Mouse (Mus musculus): Measurements from ENCODE around the gene Pld1.

Pld1 gene

DNA sequence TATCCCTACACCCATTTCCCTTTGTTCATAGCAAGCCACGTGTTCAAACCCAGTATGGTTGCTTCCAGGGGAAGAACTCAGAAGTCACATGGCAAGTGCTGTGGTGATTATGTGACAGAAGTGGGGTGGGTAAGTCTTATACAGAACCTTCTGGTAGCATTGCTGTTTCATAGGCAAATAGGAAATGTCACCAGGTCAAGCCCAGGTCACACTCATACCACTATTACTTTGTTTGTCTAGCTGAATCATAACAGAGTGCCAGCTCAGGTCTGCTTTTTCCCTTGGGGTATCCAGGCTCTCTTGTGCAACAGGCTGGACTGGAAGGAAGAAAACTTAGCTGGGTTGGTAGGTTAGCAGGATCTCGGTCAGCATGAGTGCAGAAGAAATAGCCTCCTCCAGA lies 219.5 kb downstream of the Pld1 start:
- DNase-seq (ENCODE audit: low read depth, low spot score): no peak

DNA sequence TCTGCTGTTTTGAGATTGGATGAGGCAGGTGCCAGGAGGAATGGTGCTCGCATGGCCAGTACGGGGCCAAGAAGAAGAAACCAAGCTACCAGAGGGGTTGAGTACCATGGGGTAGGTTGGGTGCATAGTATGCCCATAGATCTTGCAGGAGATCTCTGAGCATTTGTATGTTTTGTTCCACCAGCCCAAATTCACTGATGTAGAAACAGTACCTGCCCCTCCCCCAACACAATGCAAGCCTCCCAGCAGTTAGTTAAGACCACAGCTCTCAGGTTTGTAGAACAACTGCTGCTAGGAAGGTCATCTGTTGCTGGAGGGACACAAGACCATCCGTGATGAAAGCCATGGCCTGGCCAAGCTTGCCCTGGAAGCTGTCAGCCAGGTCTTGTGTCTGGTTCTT lies 220.4 kb downstream of the Pld1 start:
- DNase-seq (ENCODE audit: low read depth, low spot score): no peak

DNA sequence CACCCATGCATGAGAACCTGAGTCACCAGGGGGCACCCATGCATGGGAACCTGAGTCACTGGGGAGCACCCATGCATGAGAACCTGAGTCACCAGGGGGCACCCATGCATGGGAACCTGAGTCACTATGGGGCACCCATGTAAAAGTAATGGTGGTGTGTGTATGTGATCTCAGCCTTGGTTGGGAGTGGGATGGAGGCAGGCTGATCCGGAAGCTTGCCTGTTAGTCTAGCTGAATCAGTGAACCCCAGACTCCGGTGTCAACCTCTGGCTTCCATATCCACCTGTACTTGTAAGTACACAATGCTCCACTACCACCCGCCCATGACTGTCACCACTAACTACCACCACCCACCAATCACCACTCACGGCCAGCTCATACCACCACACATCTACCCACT lies 223.9 kb downstream of the Pld1 start:
- no peak for DNase-seq (ENCODE audit: low read depth, low spot score)

- DNase-seq (ENCODE audit: low read depth, low spot score): peak; percentile 14
Observed at GRCm38 (mm10) chr3:28164678-28165077, 226.2 kb downstream of the Pld1 start.

DNA sequence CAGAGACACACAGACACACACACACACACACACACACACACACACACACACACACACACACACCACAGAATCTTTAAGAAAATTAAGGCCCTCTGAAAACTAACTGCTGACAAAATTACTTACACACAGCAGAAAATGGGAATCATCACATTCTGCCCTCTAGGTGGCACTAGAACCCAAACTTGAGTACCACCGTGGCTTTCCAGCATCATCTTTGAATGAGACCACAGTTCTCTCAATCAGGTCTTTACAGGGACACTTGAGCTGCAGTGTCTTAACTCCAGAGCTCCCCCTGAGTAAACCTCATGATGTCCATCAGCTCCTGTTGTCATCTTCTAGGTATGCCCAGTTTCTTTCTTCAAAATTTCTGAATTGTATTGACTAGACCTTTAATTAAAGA lies 227.1 kb downstream of the Pld1 start:
- peak; percentile 68 for DNase-seq (ENCODE audit: low read depth, low spot score)

DNA sequence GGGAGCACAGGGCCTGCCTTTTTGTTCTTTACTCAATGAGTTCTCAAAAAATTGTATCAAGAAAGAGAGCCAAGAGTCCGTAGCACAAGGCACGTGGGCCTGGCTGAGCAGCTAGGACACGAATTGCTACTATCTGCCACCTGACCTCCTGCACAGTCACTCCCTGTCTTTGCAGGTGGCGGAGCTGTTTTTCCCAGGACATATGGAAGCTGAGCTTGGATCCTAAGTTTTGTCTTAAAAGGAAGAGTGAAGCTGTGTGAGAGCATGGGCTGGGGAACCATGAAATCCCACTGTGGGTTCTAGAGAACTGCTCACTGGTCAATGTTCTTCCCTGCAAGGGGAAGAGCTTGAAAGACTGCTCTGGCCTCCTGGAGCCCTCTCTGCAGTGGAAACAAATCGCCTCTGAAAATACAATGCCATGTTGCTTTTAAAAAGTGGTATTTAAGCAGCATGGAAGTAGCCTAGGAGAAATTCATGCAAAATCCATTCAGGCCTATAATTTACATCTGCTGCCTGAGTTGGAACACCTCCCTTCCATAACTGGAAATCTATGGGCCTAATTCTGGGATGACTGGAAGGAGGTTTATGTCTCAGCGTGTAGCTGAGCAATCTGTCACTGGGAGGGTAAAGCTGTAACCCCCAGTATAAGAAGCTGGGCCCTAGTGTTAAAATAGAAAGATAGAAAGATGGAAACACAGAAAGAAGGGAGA lies 229.5 kb downstream of the Pld1 start:
- no peak for DNase-seq (ENCODE audit: low read depth, low spot score)

DNA sequence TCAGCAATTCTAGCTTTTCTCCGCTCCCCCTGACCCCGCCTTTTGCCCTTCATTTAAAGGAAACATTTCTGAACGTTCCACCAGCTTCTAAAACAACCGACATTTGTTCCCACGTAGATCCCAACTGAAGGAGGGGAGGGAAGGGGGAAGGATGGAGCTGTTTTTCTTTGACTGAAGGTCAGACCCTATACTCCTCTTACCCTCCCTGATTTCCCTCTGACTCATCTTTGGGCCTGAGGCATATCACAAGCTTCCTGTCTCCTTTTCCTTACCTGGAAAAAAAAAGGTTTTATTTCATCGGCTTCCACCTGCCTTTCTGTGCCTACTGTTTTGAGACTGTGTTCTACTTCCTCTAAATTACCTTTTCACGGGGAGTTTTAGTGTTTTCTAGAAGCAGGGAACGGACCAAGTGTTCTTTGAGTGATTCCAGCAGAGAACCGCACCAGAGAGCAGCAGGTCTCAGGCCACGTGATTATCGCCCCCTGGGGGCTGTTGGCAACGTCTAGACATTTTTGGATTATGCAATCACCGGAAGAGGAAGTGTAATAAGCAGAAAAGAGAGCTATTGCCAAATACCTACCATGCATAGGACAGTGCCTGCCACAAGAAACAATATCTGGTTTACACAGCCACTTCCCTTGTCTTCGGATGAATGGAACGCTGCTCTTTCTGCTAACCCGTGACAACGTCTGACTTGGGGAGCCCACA lies 232.6 kb downstream of the Pld1 start:
- peak; percentile 18 for DNase-seq (ENCODE audit: low read depth, low spot score)

DNA sequence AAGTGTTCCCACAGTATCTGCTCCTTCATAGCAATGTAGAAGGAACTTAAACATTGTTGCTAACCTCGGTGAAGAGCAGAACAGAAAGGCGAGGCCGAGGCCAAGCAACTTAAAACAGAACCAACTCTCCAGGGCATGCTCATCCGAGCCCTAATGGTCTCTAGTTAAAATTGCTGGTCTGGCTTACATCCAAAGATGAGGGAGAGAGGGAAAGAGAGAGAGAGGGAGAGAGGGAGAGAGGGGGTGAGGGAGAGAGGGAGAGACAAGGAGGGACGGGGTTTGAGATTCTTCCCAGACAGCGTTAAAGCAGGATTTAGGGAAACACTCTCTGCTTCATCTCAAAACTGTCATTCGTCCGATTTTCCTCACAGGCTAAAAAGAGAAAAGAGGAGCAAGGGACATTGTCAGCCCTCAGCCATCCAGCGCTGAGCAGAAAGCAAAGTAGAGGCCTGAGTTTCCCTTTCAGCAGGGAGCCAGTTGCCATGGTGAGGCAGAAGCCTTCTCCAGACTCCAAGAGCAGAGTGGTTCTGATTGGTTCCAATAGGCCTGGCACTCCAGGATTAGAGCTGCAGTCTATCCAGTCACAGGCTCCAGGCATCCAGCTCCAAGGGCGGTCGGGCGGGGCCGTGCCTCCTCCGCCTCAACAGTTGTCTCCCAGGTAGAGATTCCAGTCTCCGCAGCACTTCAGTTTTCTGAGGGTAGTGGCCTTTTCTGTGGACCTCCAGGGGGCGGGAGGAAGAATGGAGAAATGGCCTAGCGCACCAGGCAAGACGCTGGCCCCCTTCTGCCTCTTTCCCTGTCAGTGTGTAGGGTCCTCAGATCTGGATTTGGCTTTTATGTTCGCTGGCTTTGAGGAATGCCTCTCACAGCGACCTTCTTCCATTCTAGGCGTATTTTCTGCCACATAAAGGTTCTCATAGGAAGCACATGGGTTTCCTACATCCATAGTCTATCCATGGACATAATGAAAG lies 237.8 kb downstream of the Pld1 start:
- DNase-seq (ENCODE audit: low read depth, low spot score): peak; percentile 55

DNA sequence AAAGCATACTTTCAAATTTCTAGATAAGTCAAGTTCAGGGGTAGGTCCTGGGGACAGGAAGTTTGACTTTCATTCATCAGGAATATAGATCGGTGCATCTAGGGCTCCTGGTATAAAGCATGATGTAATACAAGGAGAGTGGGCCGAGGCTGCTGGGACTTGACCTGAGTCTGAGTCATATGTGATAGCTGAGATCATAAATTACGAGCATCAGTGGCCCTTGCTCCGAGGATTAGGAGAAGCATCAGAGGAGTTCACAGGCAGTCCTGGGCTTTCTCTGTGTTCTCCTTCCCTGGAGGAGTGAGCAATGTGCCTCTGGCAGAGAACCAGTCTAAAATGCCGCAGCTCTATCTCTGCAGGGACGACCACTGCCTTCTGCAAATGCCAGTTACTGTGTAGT lies 239.8 kb downstream of the Pld1 start:
- no peak for DNase-seq (ENCODE audit: low read depth, low spot score)
